Mouse (Mus musculus): ENCODE measurements around the gene Pax2.

Gene Pax2

DNA sequence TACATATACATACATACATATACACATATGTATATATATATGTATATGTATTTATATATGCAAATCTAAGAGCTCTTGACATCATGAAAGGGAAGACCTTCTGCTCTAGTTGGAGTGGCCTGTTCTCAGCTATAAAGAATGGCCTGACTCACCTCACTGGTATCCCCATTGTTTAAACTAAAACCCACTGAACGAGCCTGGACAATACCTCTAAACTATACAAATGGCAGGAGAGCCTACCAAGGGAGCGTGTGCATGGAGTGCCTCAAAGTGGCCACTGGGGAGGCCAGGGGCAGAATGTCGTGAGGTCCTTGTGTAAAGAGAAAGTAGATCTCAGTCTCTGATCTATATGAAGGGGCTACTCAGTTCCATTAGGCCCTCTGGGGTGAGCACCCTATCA lies 26.1 kb downstream of the Pax2 start:
- ATAC-seq (ENCODE audit: low TSS enrichment), result no peak

- no peak for ATAC-seq (ENCODE audit: low TSS enrichment)
These were observed 28.5 kb downstream of the Pax2 start for GRCm38 (mm10) chr19:44784391-44784790.

- no peak for ATAC-seq (ENCODE audit: low TSS enrichment)
These were observed 32.6 kb downstream of the Pax2 start for GRCm38 (mm10) chr19:44788488-44788887.

GRCm38 (mm10) chr19:44791981-44792380 lies 36.1 kb downstream of the Pax2 start:
- no peak for ATAC-seq (ENCODE audit: low TSS enrichment)

- no peak for ATAC-seq (ENCODE audit: low TSS enrichment)
These were observed 41.5 kb downstream of the Pax2 start for GRCm38 (mm10) chr19:44797110-44798060.

- ATAC-seq (ENCODE audit: low TSS enrichment), result no peak
These were observed 42.9 kb downstream of the Pax2 start for GRCm38 (mm10) chr19:44798731-44799130.

DNA sequence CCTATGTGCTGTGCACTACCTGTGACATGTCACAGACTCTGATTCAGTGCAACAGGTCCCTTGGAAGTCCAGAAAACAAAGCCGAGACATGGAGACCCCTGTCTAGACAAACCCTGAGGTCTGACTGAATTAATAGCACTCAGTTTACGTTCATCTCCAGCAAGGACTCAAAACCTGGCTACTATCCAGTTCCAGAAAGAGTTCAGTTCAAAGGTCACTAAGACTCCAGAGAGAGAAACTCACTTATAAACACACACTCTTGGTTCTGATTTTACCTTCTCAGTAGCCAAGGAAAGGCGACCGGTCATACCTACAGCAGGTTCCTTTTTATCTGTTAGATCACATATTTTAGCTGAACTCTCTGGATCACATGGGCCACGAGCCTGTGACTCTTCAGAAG lies 43.3 kb downstream of the Pax2 start:
- no peak for ATAC-seq (ENCODE audit: low TSS enrichment)

DNA sequence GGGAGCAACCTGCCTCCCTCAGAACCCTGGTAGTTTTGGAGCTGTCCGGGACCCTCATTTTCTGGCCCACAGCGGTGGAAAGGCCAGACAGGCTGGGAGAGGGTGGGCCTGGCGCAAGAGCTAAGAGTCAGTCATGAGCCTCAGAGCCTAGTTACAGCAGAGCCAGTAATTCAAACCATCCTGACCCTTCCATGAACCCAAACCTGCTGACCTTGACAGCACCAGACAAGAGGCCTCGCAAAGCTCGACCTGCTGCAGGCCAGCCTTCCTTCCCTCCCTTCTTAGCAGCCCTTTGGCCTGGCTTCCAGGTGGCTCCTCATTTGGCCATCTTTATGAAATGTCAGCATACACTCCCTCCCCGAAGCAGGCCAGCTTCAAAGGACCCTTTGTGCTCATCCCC lies 44.5 kb downstream of the Pax2 start:
- ATAC-seq (ENCODE audit: low TSS enrichment), result no peak

GRCm38 (mm10) chr19:44808734-44809133 lies 52.9 kb downstream of the Pax2 start:
- no peak for ATAC-seq (ENCODE audit: low TSS enrichment)

- ATAC-seq (ENCODE audit: low TSS enrichment), result no peak
These were observed 57.0 kb downstream of the Pax2 start for GRCm38 (mm10) chr19:44812666-44813429.

GRCm38 (mm10) chr19:44815111-44815510 lies 59.3 kb downstream of the Pax2 start:
- no peak for ATAC-seq (ENCODE audit: low TSS enrichment)

DNA sequence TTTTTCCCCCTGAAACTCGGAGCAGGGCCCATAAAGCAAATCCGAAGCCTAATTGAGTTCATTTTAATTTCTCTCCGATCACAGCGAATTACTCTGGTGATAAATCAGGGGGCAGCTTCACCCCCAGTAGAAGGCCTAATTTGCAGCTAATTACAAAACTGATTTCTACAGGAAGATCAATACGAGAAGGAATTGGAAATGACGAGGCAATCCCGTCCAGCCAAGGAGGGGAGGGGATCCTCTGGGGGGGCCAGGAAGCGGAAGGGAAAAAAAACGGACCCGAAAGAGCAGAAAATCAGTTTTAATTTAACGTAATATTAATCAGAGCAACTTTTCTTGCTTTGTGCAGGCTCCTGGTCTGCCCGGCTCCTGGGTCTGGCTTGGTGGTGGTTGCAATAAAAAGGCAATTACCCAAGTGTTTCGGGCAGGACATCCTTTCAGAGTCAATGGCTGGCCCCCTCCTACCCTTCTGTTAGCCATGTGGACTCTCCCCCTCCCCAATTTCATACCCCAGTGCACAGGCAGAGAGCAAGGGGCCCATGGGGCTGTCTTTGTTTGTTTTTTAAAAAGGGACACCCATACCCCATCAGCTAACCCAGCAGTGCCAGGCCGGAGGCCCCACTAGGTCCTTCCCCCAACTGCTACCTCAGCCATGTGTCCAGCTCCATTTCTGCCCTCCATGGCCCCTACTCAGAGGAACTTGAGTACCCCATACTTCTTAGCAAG lies 61.7 kb downstream of the Pax2 start:
- ATAC-seq (ENCODE audit: low TSS enrichment), result no peak

GRCm38 (mm10) chr19:44818676-44819075 lies 62.8 kb downstream of the Pax2 start:
- no peak for ATAC-seq (ENCODE audit: low TSS enrichment)

DNA sequence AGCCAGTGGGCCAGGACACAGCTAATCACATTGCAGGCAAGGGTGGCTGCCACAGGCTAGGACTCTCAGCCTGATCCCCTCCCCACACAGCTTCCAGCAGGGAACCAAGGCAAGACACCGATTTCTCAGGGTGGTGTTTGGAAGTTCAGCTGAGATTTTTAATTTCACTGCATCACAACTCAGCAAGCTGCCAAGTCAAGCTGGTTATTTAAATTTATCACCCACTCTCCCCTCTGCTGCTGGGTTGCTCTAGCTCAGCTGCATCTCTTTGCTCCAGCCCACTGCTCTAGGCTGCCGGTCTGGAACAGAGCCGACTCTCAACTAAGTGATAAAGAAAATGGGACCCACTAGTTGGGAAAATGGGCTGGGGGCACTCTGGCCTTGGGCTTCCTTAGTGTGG lies 65.7 kb downstream of the Pax2 start:
- ATAC-seq (ENCODE audit: low TSS enrichment), result peak; percentile 91

DNA sequence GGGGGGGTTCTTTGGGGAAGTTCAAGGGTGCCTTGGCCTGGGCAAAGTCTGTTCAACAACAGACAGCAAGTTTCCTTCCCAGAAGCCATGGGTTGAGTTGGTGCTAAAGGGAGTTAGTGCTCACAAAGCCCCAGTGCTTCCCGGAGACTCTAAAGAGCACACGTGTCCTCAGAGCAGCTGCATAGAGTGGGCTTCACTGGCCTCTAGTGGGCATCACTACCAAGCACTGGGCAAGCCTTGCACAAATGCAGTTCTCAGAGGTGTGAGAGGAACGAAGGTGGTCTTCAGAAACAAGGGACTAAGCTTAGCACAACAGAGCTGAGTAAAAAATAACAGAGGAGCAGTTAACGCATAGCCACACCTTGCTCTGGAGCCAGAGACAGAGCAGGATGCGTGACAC lies 66.5 kb downstream of the Pax2 start:
- ATAC-seq (ENCODE audit: low TSS enrichment), result no peak

DNA sequence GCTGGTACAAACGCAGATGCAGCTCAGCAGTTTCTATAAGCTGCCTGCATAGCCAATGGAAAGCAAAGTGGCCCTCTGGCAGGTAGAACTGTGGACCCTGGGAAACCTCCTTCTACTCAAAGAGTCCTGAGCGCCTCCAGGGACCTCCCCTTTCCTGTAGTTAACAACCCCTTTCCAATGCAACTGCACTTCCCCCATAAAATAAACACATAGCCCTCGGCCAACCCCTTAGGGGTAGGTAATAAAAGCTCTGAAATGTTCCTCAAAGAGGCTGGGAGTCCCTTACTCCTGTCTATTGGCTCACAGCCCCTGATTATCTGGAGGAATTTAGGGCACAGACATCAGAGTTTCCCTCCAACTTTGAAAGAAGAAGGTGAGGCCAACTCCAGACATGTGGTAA lies 67.8 kb downstream of the Pax2 start:
- ATAC-seq (ENCODE audit: low TSS enrichment), result no peak

DNA sequence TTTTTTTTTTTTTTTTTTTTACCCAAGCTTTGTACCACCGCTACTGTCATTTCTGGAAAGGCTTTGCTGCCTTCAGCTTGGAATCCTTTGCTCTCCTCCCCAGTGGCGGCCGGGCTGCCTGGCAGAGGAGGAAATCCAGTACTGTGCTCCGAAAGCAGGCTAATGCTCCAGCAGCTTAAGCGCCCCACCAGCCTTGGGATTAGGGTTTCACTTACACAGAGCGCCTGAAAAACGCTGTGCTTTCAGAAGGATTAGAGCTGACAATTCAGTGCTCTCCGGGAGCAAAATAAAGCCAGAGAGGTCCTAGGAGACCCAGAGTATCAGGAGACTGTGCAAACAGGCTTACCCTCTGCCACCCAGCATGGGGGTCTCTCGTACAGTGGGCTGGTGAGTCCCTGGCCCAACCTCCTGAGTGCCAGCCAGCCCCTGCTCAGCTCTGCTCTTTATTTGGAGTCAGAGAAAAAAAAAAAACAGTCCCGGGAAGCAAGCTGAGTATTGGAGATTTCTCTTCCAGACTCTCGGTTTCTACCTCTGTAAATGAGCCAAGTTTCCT lies 69.4 kb downstream of the Pax2 start:
- ATAC-seq (ENCODE audit: low TSS enrichment), result peak; percentile 52; the same call in 1 of the 2 replicates

DNA sequence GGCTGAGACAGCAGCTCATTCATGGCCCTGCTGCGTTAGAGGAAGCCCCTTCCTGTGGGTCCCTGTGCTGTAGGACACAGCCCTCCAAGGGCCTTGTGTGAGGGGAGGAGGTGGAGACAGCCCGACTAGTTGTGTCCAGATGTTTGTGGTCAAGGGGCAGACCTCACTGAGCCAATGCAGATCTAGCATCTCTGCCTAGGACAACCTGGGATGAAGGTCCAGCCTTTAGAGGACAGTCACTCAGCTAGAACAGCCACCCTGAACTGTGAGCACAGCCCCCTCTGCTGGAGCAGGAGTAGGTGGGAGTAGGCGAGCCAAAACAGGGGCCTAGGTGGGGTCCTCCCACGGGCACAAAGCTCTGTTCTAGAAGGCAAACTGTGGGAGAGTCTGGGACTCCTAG lies 70.0 kb downstream of the Pax2 start:
- no peak; the same call in 1 of the 2 replicates for ATAC-seq (ENCODE audit: low TSS enrichment)

DNA sequence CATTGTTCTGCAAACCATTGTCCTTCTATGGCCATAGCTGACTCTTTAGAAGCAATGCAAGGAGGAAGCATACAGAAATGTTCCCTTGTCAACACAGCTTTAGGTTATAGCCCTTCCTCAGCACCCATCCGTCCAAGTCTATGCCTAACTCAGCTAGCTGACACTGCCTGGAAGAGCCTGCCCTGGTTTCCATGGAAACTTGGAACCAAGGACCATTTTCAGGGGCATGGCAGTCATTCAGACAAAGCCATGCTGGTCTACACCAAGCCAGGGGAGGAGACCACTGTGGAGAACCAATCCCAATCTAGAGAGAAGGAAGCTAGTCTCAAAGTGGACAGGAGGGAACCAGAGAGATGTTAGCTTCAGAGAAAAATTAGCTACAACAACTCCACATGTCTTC lies 77.5 kb downstream of the Pax2 start:
- no peak for ATAC-seq (ENCODE audit: low TSS enrichment)

DNA sequence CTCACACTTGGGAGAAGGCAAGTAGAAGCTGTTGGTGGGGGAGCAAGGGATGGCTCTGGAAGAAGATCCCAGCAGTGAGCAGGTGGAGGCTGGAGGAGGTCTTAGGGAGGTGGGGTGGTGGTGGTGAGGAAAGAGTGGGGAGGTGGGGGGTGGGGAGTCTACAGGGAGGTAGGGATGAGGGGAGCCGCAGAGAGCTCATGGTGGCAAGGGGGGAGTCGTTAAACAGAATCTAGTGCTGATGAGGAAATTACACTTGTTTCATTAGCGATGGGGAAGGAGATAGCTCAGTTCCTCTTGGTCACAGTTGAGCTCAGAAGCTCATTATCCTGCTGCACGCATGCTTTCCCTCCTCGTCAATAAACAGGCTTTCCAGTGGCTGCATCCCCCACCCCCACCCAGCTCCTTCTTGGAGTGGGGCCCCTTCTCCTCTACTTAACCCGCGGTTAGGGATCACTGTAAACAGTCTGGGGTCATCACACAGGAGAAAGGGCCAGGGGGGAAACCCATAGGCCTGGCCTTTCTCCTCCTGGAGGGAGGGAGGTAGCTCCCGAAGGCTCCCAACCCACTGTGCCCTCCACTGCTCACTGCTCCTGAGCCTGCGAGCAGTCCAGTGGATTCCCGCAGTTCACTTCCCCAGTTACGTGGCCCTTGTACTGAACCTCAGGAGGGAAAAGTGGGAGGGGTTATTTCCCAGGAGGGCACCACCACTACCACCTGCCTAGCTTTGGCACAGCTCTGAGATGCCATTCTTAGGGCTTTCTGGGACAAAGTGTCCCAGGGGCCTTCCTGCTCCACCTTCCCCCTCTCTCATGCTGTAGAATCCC lies 78.6 kb downstream of the Pax2 start:
- no peak for ATAC-seq (ENCODE audit: low TSS enrichment)

All from frontal cortex, adult (tissue).